Comparison of ENCODE assay signal across 8 mouse cellular contexts in genomic region chr7:25756011-25756410, GRCm38 (mm10). TPM values are rescaled to one million over a fixed set of nuclear protein-coding genes. Genes with fewer than 3 reads are reported as not detected.
DNase-seq lines count a peak whose midpoint lies in the region; ATAC-seq and TF ChIP-seq lines count a peak whose summit lies in the region.

No protein-coding gene starts in this region.

- ATAC-seq in forebrain, embryonic 11.5 days (replicated peaks; ENCODE audit: low FRiP score) = peak; percentile 60
- ATAC-seq in heart, postnatal 0 days (ENCODE audit: insufficient read depth, low read depth) = peak; percentile 26
- ATAC-seq in liver, embryonic 16.5 days (ENCODE audit: low read depth) = peak; percentile 8; the same call in 1 of the 2 replicates
- peak; percentile 30 for ATAC-seq in neural tube, embryonic 13.5 days (ENCODE audit: low read depth)

- no peaks in the 10 kb centered on the region for H3K9me3 ChIP-seq in forebrain, embryonic 11.5 days (ENCODE audit: control insufficient read depth, low read length)
- H3K9me3 ChIP-seq in heart, postnatal 0 days (replicated peaks; ENCODE audit: control insufficient read depth, low read length) = no peaks in the 10 kb centered on the region
- H3K9me3 ChIP-seq in liver, embryonic 16.5 days (replicated peaks; ENCODE audit: control insufficient read depth, low read length) = no peaks in the 10 kb centered on the region
- H3K9me3 ChIP-seq in neural tube, embryonic 13.5 days = no peaks in the 10 kb centered on the region

- peak overlapping the region; percentile 51 for H3K9ac ChIP-seq in forebrain, embryonic 11.5 days (ENCODE audit: low read length)
- H3K9ac ChIP-seq in heart, postnatal 0 days (replicated peaks; ENCODE audit: low read depth, low read length) = peak overlapping the region; percentile 39; the same call in 1 of the 2 replicates
- peak overlapping the region; percentile 61 for H3K9ac ChIP-seq in liver, embryonic 16.5 days (ENCODE audit: low read depth, low read length)
- H3K9ac ChIP-seq in neural tube, embryonic 13.5 days = peak overlapping the region; percentile 72

- peaks cover 2% of the 10 kb centered on the region; the same call in 1 of the 2 replicates for H3K36me3 ChIP-seq in forebrain, embryonic 11.5 days (ENCODE audit: control insufficient read depth, insufficient read depth, low read length)
- 0 out of 2 replicates have a peak, but pooled peaks cover 1% of the 10 kb centered on the region for H3K36me3 ChIP-seq in heart, postnatal 0 days (replicated peaks; ENCODE audit: control insufficient read depth, insufficient read depth, low read length)
- peaks cover 3% of the 10 kb centered on the region; the same call in 1 of the 2 replicates for H3K36me3 ChIP-seq in liver, embryonic 16.5 days (ENCODE audit: control insufficient read depth, insufficient read depth)
- H3K36me3 ChIP-seq in neural tube, embryonic 13.5 days = peaks cover 8% of the 10 kb centered on the region
- no peaks in the 10 kb centered on the region for H3K36me3 ChIP-seq in testis, adult 2 months (ENCODE audit: control insufficient read depth, insufficient read depth, low read length)

- peak overlapping the region; percentile 63 for H3K4me2 ChIP-seq in forebrain, embryonic 11.5 days (ENCODE audit: low read depth, low read length, severe bottlenecking)
- peak overlapping the region; percentile 72 for H3K4me2 ChIP-seq in heart, postnatal 0 days (ENCODE audit: low read depth, low read length)
- H3K4me2 ChIP-seq in liver, embryonic 16.5 days (ENCODE audit: low read depth, low read length) = peak overlapping the region; percentile 83
- H3K4me2 ChIP-seq in neural tube, embryonic 13.5 days = peak overlapping the region; percentile 89

- peak overlapping the region; percentile 97 for H3K27ac ChIP-seq in forebrain, embryonic 11.5 days (ENCODE audit: low read depth, low read length)
- H3K27ac ChIP-seq in heart, postnatal 0 days (ENCODE audit: low read depth) = peak overlapping the region; percentile 99
- peak overlapping the region; percentile 96 for H3K27ac ChIP-seq in liver, embryonic 16.5 days (ENCODE audit: low read length)
- peak overlapping the region; percentile 95 for H3K27ac ChIP-seq in neural tube, embryonic 13.5 days (replicated peaks)
- H3K27ac ChIP-seq in testis, adult 2 months (ENCODE audit: control insufficient read depth, insufficient read depth, low read depth, low read length) = peak overlapping the region; percentile 98

- WGBS in forebrain, embryonic 11.5 days = 1% methylated on average over 18 of the region's 18 CpGs
- under 1% methylated on average over 18 of the region's 18 CpGs for WGBS in heart, postnatal 0 days
- under 1% methylated on average over 18 of the region's 18 CpGs for WGBS in liver, embryonic 16.5 days (ENCODE audit: insufficient replicate concordance)
- under 1% methylated on average over 18 of the region's 18 CpGs for WGBS in neural tube, embryonic 13.5 days

- peak; percentile 76 for TF ChIP-seq CTCF in heart, postnatal 0 days (IDR thresholded peaks at IDR 0.05; ENCODE audit: low read depth)
- TF ChIP-seq CTCF in testis, adult 2 months (IDR thresholded peaks at IDR 0.05; ENCODE audit: control insufficient read depth, insufficient read depth, insufficient replicate concordance, low read depth, low read length) = no peak; the same call in 1 of the 2 replicates

- H3K4me1 ChIP-seq in forebrain, embryonic 11.5 days (replicated peaks; ENCODE audit: control insufficient read depth, insufficient read depth, low read length) = peaks cover 7% of the 10 kb centered on the region
- H3K4me1 ChIP-seq in heart, postnatal 0 days (ENCODE audit: control insufficient read depth, insufficient read depth) = peaks cover 15% of the 10 kb centered on the region
- H3K4me1 ChIP-seq in liver, embryonic 16.5 days (ENCODE audit: control insufficient read depth, low read depth, low read length) = peaks cover 19% of the 10 kb centered on the region
- H3K4me1 ChIP-seq in neural tube, embryonic 13.5 days (replicated peaks) = peaks cover 27% of the 10 kb centered on the region
- peaks cover 13% of the 10 kb centered on the region for H3K4me1 ChIP-seq in testis, adult 2 months (ENCODE audit: control insufficient read depth, insufficient read depth, low read length)

- peak; percentile 51; the same call in 1 of the 2 replicates for TF ChIP-seq EP300 in heart, postnatal 0 days (IDR thresholded peaks at IDR 0.05; ENCODE audit: low read depth)

- peak overlapping the region; percentile 98 for H3K4me3 ChIP-seq in forebrain, embryonic 11.5 days (ENCODE audit: low read depth, low read length)
- H3K4me3 ChIP-seq in heart, postnatal 0 days (ENCODE audit: low read depth, low read length) = peak overlapping the region; percentile 78
- H3K4me3 ChIP-seq in liver, embryonic 16.5 days (ENCODE audit: low read depth, low read length) = peak overlapping the region; percentile 93
- H3K4me3 ChIP-seq in neural tube, embryonic 13.5 days = peak overlapping the region; percentile 99
- H3K4me3 ChIP-seq in testis, adult 2 months (ENCODE audit: control insufficient read depth, low read depth, low read length) = peak overlapping the region; percentile 95

- no peaks in the 10 kb centered on the region for H3K27me3 ChIP-seq in forebrain, embryonic 11.5 days (ENCODE audit: control insufficient read depth, insufficient read depth, low read length)
- no peaks in the 10 kb centered on the region for H3K27me3 ChIP-seq in heart, postnatal 0 days (ENCODE audit: control insufficient read depth, insufficient read depth, low read length)
- H3K27me3 ChIP-seq in liver, embryonic 16.5 days (ENCODE audit: control insufficient read depth, insufficient read depth, low read depth, low read length) = no peaks in the 10 kb centered on the region
- H3K27me3 ChIP-seq in neural tube, embryonic 13.5 days = no peaks in the 10 kb centered on the region
- no peaks in the 10 kb centered on the region for H3K27me3 ChIP-seq in testis, adult 2 months (ENCODE audit: control insufficient read depth, insufficient read depth, low read length)

- peak; percentile 85 to 93 for DNase-seq in CD8-positive naive resting alpha-beta T cell, adult 2 months (ENCODE audit: low read depth in 2 of 2, low spot score in 2 of 2)
- DNase-seq in c-Kit-negative CD71-positive TER-119-positive erythroid progenitor cells, embryonic 14.5 days (ENCODE audit: low read depth, low spot score) = peak; percentile 61
- peak; percentile 93 for DNase-seq in forebrain, embryonic 11.5 days (ENCODE audit: low spot score)
- peak; percentile 87 for DNase-seq in heart, postnatal 0 days (ENCODE audit: low spot score)
- DNase-seq in kidney, postnatal 4 days = peak; percentile 96 to 97

- peak; percentile 82 for TF ChIP-seq POLR2A in testis, adult 2 months (IDR thresholded peaks at IDR 0.05; ENCODE audit: control insufficient read depth, low read depth, low read length)

RNA-seq across cellular contexts. Expression of gene Hnrnpul1, which starts 1.5 kb away (rescaled TPM):
- polyA plus RNA-seq in forebrain, embryonic 11.5 days (2014; fragmentation: Nextera tagmentation; extraction: Ambion mirVana) = 83.8 and 87.5 TPM in 2 replicates
- 78.5 and 101 TPM in 2 replicates for total RNA-seq in heart, postnatal 0 days (2014; rRNA removed; ENCODE audit: low replicate concordance)
- polyA plus RNA-seq in heart, postnatal 0 days (2015; fragmentation: Nextera tagmentation; extraction: Ambion mirVana) = 26.8 and 27.7 TPM in 2 replicates
- polyA plus RNA-seq in liver, embryonic 16.5 days (2015; fragmentation: Nextera tagmentation; extraction: Ambion mirVana) = 24.8 and 24.9 TPM in 2 replicates
- polyA plus RNA-seq in neural tube, embryonic 13.5 days (2015; fragmentation: Nextera tagmentation; extraction: Ambion mirVana) = 45.1 and 51.1 TPM in 2 replicates
- polyA plus RNA-seq in testis, adult 2 months (2012; rRNA removed) = 79.0 and 82.5 TPM in 2 replicates

RNA-seq across cellular contexts. Expression of gene Axl, which starts 32.5 kb away (rescaled TPM):
- 36.2 and 37.2 TPM in 2 replicates for polyA plus RNA-seq in forebrain, embryonic 11.5 days (2014; fragmentation: Nextera tagmentation; extraction: Ambion mirVana)
- total RNA-seq in heart, postnatal 0 days (2014; rRNA removed; ENCODE audit: low replicate concordance) = 56.5 and 63.8 TPM in 2 replicates
- polyA plus RNA-seq in heart, postnatal 0 days (2015; fragmentation: Nextera tagmentation; extraction: Ambion mirVana) = 32.1 and 33.3 TPM in 2 replicates
- polyA plus RNA-seq in liver, embryonic 16.5 days (2015; fragmentation: Nextera tagmentation; extraction: Ambion mirVana) = 20.2 and 24.9 TPM in 2 replicates
- 25.4 and 26.7 TPM in 2 replicates for polyA plus RNA-seq in neural tube, embryonic 13.5 days (2015; fragmentation: Nextera tagmentation; extraction: Ambion mirVana)
- 20.8 and 23.7 TPM in 2 replicates for polyA plus RNA-seq in testis, adult 2 months (2012; rRNA removed)

RNA-seq across cellular contexts. Expression of gene Ccdc97, which starts 37.1 kb away (rescaled TPM):
- polyA plus RNA-seq in forebrain, embryonic 11.5 days (2014; fragmentation: Nextera tagmentation; extraction: Ambion mirVana) = 37.8 and 41.2 TPM in 2 replicates
- 11.6 and 31.6 TPM in 2 replicates for total RNA-seq in heart, postnatal 0 days (2014; rRNA removed; ENCODE audit: low replicate concordance)
- polyA plus RNA-seq in heart, postnatal 0 days (2015; fragmentation: Nextera tagmentation; extraction: Ambion mirVana) = 13.3 and 14.7 TPM in 2 replicates
- 8.5 and 11.9 TPM in 2 replicates for polyA plus RNA-seq in liver, embryonic 16.5 days (2015; fragmentation: Nextera tagmentation; extraction: Ambion mirVana)
- 33.0 and 38.2 TPM in 2 replicates for polyA plus RNA-seq in neural tube, embryonic 13.5 days (2015; fragmentation: Nextera tagmentation; extraction: Ambion mirVana)
- polyA plus RNA-seq in testis, adult 2 months (2012; rRNA removed) = 73.5 and 74.3 TPM in 2 replicates

Comparison
In these comparisons a context has a peak if more than half of its experiments do, and no peak if none do; other contexts are left out.
1. Peak in every context shown above with its lines: DNase-seq, ATAC-seq, H3K4me3 ChIP-seq and H3K27ac ChIP-seq.
2. ATAC-seq: peak in every context shown above with its lines; median percentile 60 in forebrain, embryonic 11.5 days; 30 in neural tube, embryonic 13.5 days; 26 in heart, postnatal 0 days; 8 in liver, embryonic 16.5 days.